Comparison of ENCODE assay signal across 21 mouse cellular contexts in genomic region chr9:14150288-14150687, GRCm38 (mm10).
"Had no signal": no experiment of that assay in that cellular context is flagged by ENCODE, and none has a peak within 500 bp of the region (broad histone marks: within the 10 kb centered on the region; RNA-seq: fewer than 3 reads in every experiment).

No protein-coding gene starts in this region.

- H3K9ac ChIP-seq: kidney, embryonic 15.5 days; liver, embryonic 12.5 days; liver, embryonic 15.5 days; lung, embryonic 15.5 days; midbrain, embryonic 13.5 days had no signal

- H3K36me3 ChIP-seq: kidney, embryonic 15.5 days; liver, embryonic 12.5 days; liver, embryonic 15.5 days; lung, embryonic 15.5 days; midbrain, embryonic 10.5 days; midbrain, embryonic 13.5 days had no signal

- H3K4me1 ChIP-seq: liver, embryonic 12.5 days; liver, embryonic 15.5 days; lung, embryonic 15.5 days; midbrain, embryonic 10.5 days; midbrain, embryonic 13.5 days had no signal

- H3K4me2 ChIP-seq: kidney, embryonic 15.5 days; liver, embryonic 12.5 days; liver, embryonic 15.5 days; lung, embryonic 15.5 days; midbrain, embryonic 13.5 days had no signal

- ATAC-seq: liver, embryonic 12.5 days; midbrain, embryonic 13.5 days had no signal

- H3K27ac ChIP-seq: kidney, embryonic 15.5 days; liver, embryonic 12.5 days; liver, embryonic 15.5 days; lung, embryonic 15.5 days; midbrain, embryonic 10.5 days; midbrain, embryonic 13.5 days; stomach, postnatal 0 days had no signal

- H3K27me3 ChIP-seq: kidney, embryonic 15.5 days; liver, embryonic 12.5 days; liver, embryonic 15.5 days; lung, embryonic 15.5 days; midbrain, embryonic 13.5 days had no signal

- DNase-seq: kidney, adult 8-10 months; kidney, postnatal 10 days; kidney, postnatal 36 days; liver; lung, adult 18-20 months; lung, postnatal 10 days; lung, postnatal 36 days; right cerebral cortex, adult 18-20 months; right cerebral cortex, postnatal 14 days; right cerebral cortex, postnatal 4 days; thymus, adult 2 months; thymus, postnatal 14 days; thymus, postnatal 4 days had no signal

- H3K9me3 ChIP-seq: kidney, embryonic 15.5 days; liver, embryonic 12.5 days; liver, embryonic 15.5 days; lung, embryonic 15.5 days; midbrain, embryonic 10.5 days; midbrain, embryonic 13.5 days had no signal

- H3K4me3 ChIP-seq: kidney, embryonic 15.5 days; liver, embryonic 12.5 days; liver, embryonic 15.5 days; lung, embryonic 15.5 days; megakaryocyte, embryonic 14.5 days; midbrain, embryonic 10.5 days; midbrain, embryonic 13.5 days had no signal
